Mouse (Mus musculus) midbrain, embryonic 13.5 days (tissue): ENCODE measurements at regions not wholly inside any gene's neighbourhood (a gene's known extent, or its start where the extent isn't known, plus 50 kb on each side); places are given as distances from the start of the nearest gene placed in this dataset.

Experiments used
- ATAC-seq: fragments of 200-750 bp; cut with Nextera tagmentation; 2 replicates; pipeline ENCODE4 v1.8.0; 2017; ENCODE audit warnings: mild to moderate bottlenecking, moderate TSS enrichment, moderate library complexity
- H3K27ac ChIP-seq: fragments of 300-500 bp; sonication (generic); 2 replicates; pipeline ENCODE4 v1.5.1; 2015; ENCODE audit warnings: inconsistent platforms, mild to moderate bottlenecking, moderate library complexity
- H3K27me3 ChIP-seq: fragments of 300-500 bp; sonication (generic); 2 replicates; pipeline ENCODE4 v1.6.1; 2015; ENCODE audit warnings: mild to moderate bottlenecking, inconsistent platforms
- H3K36me3 ChIP-seq: fragments of 300-500 bp; sonication (generic); 2 replicates; pipeline ENCODE4 v1.6.1; 2015; ENCODE audit warnings: mild to moderate bottlenecking, inconsistent platforms
- H3K4me1 ChIP-seq: fragments of 300-500 bp; sonication (generic); replicated peaks from 2 replicates; pipeline ENCODE4 v1.6.1; 2015; ENCODE audit warnings: inconsistent platforms
- H3K4me2 ChIP-seq: fragments of 300-500 bp; sonication (generic); replicated peaks from 2 replicates; pipeline ENCODE4 v1.6.1; 2015; ENCODE audit warnings: moderate library complexity, mild to moderate bottlenecking, inconsistent platforms
- H3K4me3 ChIP-seq: fragments of 300-500 bp; sonication (generic); replicated peaks from 2 replicates; pipeline ENCODE4 v1.5.1; 2015; ENCODE audit warnings: mild to moderate bottlenecking, inconsistent platforms
- H3K9ac ChIP-seq: fragments of 300-500 bp; sonication (generic); replicated peaks from 2 replicates; pipeline ENCODE4 v1.6.1; 2015; ENCODE audit warnings: mild to moderate bottlenecking, inconsistent platforms
- H3K9me3 ChIP-seq: fragments of 300-500 bp; sonication (generic); 2 replicates; pipeline ENCODE4 v1.6.1; 2016; ENCODE audit warnings: mild to moderate bottlenecking, inconsistent platforms
- WGBS: fragments of 180-500 bp; shearing (Covaris S2); methylation state at CpG from one replicate; pipeline ENCODE4 v1.1.7; 2015; 5-methylcytosine and 5-hydroxymethylcytosine counted together

DNA sequence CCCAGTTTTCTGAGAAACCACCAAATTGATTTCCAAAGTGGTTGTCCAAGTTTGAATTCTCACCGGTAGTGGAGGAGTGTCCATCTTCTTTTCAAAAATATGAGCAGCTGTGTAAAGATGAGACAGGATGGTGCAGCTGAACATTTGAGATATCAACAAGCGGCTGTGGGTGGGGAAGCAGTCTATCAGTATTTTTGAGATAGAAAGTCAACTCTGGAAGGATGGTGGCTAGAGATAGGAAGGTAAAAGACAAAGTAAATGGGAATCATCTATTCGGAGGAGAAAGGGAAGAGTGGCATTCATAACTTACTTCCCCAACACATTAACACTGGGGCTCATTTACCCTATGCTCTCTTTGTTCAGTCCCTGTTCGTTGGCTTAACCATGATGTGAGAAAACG lies 146.9 kb upstream of the Gmnc start:
- no peaks in the 10 kb centered on the region for H3K36me3 ChIP-seq
- ATAC-seq: no peak
- H3K4me1 ChIP-seq: no peaks in the 10 kb centered on the region
- no peak overlapping the region for H3K27ac ChIP-seq
- no peak overlapping the region for H3K4me2 ChIP-seq
- 88% methylated on average over 5 of the region's 5 CpGs for WGBS
- H3K9me3 ChIP-seq: no peaks in the 10 kb centered on the region
- H3K4me3 ChIP-seq: no peak overlapping the region
- H3K9ac ChIP-seq: no peak overlapping the region
- no peaks in the 10 kb centered on the region for H3K27me3 ChIP-seq

- 36% methylated on average over 1 of the region's 1 CpGs for WGBS
- Histone ChIP-seq H3K36me3 (no peaks in the 10 kb centered on the region), H3K27ac (no peak overlapping the region), H3K9ac (no peak overlapping the region), H3K4me1 (no peaks in the 10 kb centered on the region), H3K4me3 (no peak overlapping the region), H3K4me2 (no peak overlapping the region), H3K9me3 (no peaks in the 10 kb centered on the region), H3K27me3 (no peaks in the 10 kb centered on the region)
- ATAC-seq: peak; percentile 24; the same call in 1 of the 2 replicates
These were observed 147.5 kb upstream of the Gmnc start for GRCm38 (mm10) chr16:27138987-27139386.

DNA sequence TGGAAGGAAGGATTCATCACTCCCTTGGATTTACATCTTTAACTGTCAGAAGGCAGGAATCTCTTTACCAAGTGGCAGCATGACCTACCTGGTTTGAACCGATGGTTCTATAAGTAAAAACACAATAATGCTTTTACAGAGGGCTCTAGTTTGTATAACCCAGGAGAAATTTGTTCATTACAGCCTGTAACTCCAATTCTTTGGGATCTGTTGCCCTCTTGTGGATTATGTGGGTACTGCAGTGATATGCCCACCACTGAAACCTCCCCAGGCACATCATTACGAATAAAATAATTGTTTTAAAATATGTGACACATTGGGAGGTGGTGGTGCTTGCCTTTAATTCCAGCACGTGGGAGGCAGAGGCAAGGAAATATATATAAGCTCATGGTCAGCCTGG lies 148.6 kb upstream of the Gmnc start:
- Histone ChIP-seq H3K27ac (no peak overlapping the region), H3K4me1 (no peaks in the 10 kb centered on the region), H3K4me3 (no peak overlapping the region), H3K36me3 (no peaks in the 10 kb centered on the region), H3K9ac (no peak overlapping the region), H3K27me3 (no peaks in the 10 kb centered on the region), H3K9me3 (no peaks in the 10 kb centered on the region), H3K4me2 (no peak overlapping the region)
- WGBS: 13% methylated on average over 3 of the region's 3 CpGs
- peak; percentile 27; the same call in 1 of the 2 replicates for ATAC-seq

GRCm38 (mm10) chr16:27155805-27156204 lies 151.5 kb upstream of the Ostn start:
- 90% methylated on average over 4 of the region's 4 CpGs for WGBS
- Histone ChIP-seq H3K27me3 (no peaks in the 10 kb centered on the region), H3K36me3 (no peaks in the 10 kb centered on the region), H3K9me3 (no peaks in the 10 kb centered on the region), H3K9ac (no peak overlapping the region), H3K4me1 (no peaks in the 10 kb centered on the region), H3K4me2 (no peak overlapping the region), H3K4me3 (no peak overlapping the region), H3K27ac (no peak overlapping the region)
- ATAC-seq: no peak

DNA sequence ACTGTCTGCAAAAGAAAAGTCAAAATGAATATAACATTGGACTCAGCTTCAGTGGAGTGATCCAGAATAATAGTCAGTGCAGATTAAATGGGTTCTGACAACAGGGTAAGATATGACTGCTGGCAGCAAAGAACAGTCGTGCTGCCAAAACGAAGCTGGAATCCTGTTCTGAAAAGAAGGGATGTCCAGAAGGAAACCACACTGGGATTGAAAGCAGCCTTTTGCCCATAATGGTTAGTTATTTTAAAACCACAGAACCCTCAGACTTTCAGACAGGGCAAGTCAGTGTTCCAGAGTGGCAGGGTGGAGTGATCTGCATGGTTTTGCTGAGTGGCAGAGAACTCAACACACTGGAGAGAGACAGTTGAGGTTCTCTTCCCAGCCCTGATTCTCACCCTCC lies 111.6 kb upstream of the Ostn start:
- no peak overlapping the region for H3K9ac ChIP-seq
- no peak overlapping the region for H3K27ac ChIP-seq
- no peak overlapping the region for H3K4me2 ChIP-seq
- H3K9me3 ChIP-seq: no peaks in the 10 kb centered on the region
- no peaks in the 10 kb centered on the region for H3K36me3 ChIP-seq
- WGBS: 79% methylated on average over 2 of the region's 2 CpGs
- H3K4me1 ChIP-seq: no peaks in the 10 kb centered on the region
- H3K27me3 ChIP-seq: no peaks in the 10 kb centered on the region
- H3K4me3 ChIP-seq: no peak overlapping the region
- ATAC-seq: no peak
